Mouse (Mus musculus): ENCODE measurements around the gene Gpr25.

Gene Gpr25

DNA sequence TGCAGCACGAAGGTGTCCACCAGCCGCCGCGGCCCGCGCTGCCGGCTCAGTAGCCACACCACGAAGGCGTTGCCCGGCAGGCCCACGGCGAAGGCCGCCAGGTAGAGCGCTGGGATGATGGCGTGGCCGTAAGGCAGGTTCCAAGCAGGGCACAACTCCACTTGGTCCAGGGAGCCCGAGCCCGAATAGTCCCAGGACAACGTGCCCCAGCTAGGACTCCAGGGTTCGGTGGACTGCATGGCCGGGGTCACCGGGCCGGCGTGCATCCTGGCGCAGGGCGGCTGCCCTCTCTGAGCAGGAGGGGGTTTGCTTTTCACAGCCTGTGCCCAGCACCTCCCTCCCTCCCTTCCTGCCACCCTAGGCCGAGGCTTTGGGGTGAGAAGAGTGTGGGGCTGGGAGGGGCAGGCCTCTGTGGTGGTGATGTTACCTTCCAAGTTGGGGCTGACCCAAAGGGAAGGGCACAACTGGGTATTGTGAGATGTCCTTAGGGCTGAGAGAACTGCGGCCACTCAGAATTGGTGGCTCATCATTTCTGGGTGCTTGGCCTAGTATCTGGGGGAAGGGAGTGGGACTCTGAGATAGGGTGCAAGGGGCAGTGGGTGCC is at the start of gene Gpr25:
Gene Gpr25 (minus strand): TSS at position 239 of the 604 bp plus-strand sequence.
- DNase-seq (ENCODE audit: low spot score in 2 of 2), result no peak

GRCm38 (mm10) chr1:136309193-136309592 is 48.5 kb upstream of the Gpr25 start:
- no peak for DNase-seq (ENCODE audit: low spot score in 2 of 2)

DNA sequence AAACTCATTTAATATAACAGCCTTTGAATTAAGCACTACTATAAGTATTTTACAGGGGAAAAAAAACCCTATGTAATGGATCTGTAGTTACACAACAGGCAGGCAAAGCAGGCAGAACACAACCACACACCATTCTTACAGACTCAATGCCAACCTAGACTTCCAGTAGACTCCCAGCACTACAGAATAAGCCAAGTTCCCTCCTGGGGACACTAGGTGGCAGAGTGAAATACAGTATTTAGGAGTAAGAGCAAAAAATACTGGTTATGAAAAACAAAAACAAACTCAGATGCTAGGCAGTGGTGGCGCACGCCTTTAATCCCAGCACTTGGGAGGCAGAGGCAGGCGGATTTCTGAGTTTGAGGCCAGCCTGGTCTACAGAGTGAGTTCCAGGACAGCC is 45.8 kb upstream of the Gpr25 start:
- no peak for DNase-seq (ENCODE audit: low spot score in 2 of 2)

- DNase-seq (ENCODE audit: low spot score in 2 of 2), result no peak
Measured at GRCm38 (mm10) chr1:136293961-136294360, 33.3 kb upstream of the Gpr25 start.

DNA sequence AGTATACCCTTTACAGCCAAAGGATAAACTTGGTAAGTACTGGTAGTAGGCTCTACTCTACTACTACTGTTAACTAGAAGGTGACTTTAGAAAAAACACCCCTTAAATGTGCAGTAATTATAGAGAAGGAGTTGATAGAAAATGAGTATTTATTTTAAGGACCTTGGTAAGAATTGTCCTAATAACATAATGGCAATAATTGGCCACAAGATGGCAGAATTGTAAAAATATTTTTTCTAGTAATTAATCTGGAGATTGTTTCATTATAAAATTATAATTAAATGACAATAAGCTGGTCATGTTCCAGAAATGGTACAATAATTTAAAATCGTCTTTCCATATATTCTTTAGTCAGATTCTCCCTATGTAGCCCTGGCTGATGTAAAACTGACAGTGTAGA is 29.1 kb upstream of the Gpr25 start:
- DNase-seq (ENCODE audit: low spot score in 2 of 2), result no peak

DNA sequence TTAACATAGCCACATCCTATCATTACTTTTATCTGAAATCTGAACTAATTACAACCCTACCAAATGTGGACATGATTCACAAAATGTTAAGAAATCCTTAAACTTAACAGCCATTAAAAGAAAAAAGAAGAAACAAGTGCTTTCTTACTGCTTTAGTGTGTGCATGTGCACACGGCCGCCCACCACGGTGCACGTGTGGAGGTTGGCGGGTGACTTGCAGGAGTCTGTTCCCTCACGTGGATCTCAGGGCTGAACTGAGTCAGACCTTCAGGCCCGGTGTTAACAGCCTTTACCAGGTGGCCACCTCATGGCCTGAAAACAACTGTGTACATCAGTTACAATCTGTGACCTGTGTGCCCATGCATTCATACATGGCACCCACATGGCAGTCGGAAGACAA is 16.7 kb upstream of the Gpr25 start:
- DNase-seq (ENCODE audit: low spot score in 2 of 2), result no peak

DNA sequence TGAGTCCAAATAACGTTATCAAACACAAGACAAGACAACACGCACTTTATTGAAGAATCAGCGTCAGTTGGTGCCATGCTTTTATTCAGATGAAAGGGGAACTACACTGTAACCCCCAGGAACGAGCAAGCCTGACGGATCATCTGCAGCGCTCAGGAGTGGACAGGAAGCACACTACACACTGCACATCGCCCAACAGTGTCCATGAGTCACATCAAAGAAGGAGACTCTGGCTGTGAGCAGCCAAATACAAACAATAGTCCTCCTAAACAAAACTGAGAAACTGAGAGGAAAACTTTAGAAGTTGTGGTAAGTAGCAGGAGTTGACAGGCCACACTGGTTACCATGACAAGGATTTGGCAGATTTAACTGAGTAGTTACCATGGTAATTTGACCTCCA is 7.6 kb upstream of the Gpr25 start:
- DNase-seq (ENCODE audit: low spot score in 2 of 2), result no peak

DNA sequence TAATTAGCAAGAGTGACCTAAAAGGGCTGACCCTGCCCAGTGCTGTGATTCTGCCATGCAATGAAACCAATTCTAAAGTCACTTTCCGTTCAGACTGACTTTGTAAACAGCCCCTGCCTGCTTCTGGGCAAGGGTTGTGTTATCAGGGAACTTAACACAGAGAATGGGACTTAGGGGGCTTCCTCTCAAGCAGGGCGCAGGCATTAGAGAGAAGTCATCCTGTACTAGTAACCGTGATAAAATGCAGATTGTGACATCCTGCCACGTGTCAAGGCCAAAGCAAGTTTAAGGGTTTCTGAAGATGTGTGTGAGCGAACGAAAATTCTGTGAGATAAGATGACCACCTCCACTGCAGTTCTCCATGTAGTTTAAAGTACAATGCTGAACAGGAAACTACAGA is 5.5 kb upstream of the Gpr25 start:
- no peak for DNase-seq (ENCODE audit: low spot score in 2 of 2)

GRCm38 (mm10) chr1:136263355-136263754 is 2.7 kb upstream of the Gpr25 start:
- DNase-seq (ENCODE audit: low spot score in 2 of 2), result no peak

- DNase-seq (ENCODE audit: low spot score in 2 of 2), result peak; percentile 28 to 53
Measured at GRCm38 (mm10) chr1:136259893-136260634, 609 bp downstream of the Gpr25 start.

GRCm38 (mm10) chr1:136259543-136259892 is 1.2 kb downstream of the Gpr25 start:
- DNase-seq (ENCODE audit: low spot score in 2 of 2), result no peak

DNA sequence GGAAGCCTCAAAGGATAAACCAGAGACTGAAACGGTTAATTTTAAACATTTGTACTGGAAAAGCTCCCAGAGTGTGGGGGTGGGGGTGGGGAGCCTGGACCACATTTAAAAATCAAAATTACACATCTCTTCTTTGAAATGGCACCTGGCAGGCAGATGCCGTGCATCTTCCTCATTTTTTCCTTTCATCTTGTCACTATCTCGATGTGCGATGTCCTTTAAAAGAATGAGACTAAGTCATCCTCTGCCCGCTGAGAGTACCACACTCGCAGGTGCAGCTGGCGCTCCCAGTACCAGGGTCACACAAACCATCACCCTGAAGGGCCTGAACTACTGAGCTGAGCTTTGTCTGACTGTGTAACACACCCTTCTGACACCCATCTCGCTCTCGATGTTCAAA is 2.2 kb downstream of the Gpr25 start:
- DNase-seq (ENCODE audit: low spot score in 2 of 2), result no peak

DNA sequence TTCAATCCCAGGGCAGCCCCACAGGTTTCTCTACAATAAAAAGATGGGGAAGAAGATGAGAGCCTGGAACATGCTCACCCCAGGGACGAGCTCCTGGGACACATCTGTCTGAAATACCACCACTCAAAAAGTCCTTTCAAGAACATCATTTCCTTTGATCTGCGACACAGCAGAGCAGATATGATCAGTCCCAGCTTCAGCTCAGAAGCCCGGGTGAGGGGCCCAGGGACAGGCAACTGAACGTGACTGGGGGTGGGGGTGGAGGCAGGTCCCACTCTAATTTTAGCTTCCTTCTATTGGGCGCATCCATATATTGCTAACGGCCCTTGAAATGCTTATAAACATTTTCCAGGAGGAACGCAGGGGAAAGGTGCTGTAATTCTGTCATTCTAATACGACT is 5.0 kb downstream of the Gpr25 start:
- no peak for DNase-seq (ENCODE audit: low spot score in 2 of 2)

GRCm38 (mm10) chr1:136255174-136255573 is 5.5 kb downstream of the Gpr25 start:
- DNase-seq (ENCODE audit: low spot score in 2 of 2), result no peak

DNA sequence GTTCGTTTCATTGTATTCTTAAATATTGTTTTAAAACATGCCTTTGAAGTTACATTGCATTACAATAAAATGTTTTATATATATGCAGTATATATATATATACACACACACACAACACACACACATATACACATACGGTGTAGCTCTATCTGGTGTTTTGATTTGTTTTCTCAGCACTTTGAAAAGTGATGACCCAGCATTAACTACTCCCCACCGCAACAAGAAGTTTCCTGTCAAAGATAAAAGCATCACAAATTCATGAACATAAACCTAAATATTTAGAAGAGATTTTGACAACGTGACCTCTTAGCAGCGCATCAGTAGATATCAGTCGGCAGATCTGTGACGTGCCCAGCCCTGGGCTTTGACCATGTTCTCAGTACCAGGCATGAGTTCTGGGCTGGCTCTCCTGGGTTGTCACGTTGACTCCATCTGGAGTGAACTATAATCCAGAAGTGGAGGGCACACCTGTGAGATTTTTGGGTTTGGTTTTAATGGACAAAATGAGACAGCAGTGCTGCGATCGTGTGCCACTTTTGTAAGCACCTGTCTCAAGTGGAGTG is 6.1 kb downstream of the Gpr25 start:
- DNase-seq (ENCODE audit: low spot score in 2 of 2), result no peak

GRCm38 (mm10) chr1:136253472-136253871 is 7.2 kb downstream of the Gpr25 start:
- no peak for DNase-seq (ENCODE audit: low spot score in 2 of 2)

- no peak for DNase-seq (ENCODE audit: low spot score in 2 of 2)
Measured at GRCm38 (mm10) chr1:136249662-136250061, 11.0 kb downstream of the Gpr25 start.

DNA sequence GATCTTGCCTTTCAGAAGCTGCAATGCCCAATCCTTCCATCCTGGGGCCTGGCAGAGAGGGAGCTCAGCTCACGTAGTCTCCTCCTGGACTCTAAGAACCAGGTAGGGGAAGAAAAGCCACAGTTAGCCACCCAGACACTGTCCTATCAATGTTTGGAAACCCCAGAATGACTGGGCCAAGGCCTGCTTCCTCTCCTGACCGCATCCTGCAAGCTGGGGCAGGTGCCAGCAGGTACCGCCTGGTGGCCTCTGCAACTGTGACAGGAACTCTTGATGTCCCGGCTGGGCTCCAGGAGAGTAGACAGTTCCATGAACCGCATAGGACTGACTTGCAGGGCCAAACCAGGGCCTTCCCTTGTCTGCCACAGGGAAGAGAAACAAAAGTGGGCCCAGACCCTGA is 13.3 kb downstream of the Gpr25 start:
- no peak for DNase-seq (ENCODE audit: low spot score in 2 of 2)

DNA sequence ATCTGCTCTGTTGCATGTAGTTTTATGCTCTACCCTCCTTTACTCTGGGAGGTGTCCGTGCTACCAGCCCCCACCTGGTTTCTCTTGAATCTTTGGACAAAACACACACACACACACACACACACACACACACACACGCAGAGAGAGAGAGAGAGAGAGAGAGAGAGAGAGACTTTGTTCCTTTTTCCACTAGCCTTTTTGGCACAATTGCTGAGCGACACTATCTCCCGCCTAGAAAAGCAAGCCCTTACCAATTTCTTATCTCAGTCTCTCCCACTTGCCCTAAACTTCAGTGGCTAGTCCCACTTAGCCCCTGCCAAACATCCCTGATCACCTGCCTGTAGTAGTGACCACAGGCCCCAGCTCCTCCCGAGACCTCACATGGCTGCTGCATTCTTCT is 16.2 kb downstream of the Gpr25 start:
- no peak for DNase-seq (ENCODE audit: low spot score in 2 of 2)

- no peak for DNase-seq (ENCODE audit: low spot score in 2 of 2)
Measured at GRCm38 (mm10) chr1:136241801-136242200, 18.9 kb downstream of the Gpr25 start.

DNA sequence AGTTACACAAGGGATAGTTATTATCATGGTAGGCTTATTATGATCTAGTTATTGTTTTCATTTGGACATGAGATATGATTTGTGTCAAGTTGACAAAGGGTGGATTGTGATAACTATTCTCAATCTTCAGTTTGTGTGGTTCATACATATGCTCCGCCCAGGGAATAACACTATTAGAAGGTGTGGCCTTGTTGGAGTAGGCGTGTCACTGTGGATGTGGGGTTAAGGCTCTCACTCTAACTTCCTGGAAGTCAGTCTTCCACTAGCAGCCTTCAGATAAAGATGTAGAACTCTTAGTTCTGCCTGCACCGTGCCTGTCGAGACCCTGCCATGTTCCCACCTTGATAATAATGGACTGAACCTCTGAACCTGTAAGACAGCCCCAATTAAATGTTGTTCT is 22.2 kb downstream of the Gpr25 start:
- DNase-seq (ENCODE audit: low spot score in 2 of 2), result no peak

DNA sequence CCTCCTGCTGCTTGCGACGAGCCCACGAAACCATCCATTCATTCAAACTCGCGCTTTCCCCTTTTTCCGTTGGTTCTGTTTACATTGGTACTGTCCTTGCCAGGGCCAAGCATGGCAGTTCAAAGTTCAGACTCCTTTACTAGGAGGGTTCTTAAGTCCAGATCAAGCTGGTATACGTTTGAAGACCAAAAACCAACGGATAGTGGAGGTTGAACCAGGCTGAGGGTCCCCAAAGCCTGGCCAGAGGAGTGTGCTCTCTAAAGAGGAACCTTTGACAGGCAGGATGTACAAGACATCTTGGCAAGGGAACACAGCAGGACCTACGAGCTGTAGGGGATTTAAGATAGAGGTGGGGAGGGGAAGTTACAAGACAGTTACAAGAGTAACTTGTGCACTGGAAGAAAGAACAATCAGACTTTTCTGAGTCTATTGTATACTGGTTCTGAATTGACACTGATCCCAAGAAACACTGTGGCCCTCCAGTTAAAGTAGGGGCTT is 26.0 kb downstream of the Gpr25 start:
- DNase-seq (ENCODE audit: low spot score in 2 of 2), result no peak

- peak in 1 of 2 experiments; percentile 31 for DNase-seq (ENCODE audit: low spot score in 2 of 2)
Measured at GRCm38 (mm10) chr1:136233892-136234594, 26.6 kb downstream of the Gpr25 start, which contains the start of gene Inava. Inava (minus strand) TSS chr1:136234264.
